Mouse (Mus musculus) liver, embryonic 11.5 days (tissue): ENCODE measurements around the gene Pnlip. TPM values are rescaled to one million over a fixed set of nuclear protein-coding genes. Genes with fewer than 3 reads are reported as not detected.

Experiments used
- ATAC-seq: fragments of 200-750 bp; cut with Nextera tagmentation; replicated peaks from 2 replicates; pipeline ENCODE4 v1.8.0; 2017; ENCODE audit warnings: moderate number of reproducible peaks, mild to moderate bottlenecking, moderate TSS enrichment, moderate library complexity; ENCODE audit not compliant: low FRiP score
- DNase-seq: peaks from one replicate; pipeline ENCODE4 v3.0.0-alpha.2; 2017; ENCODE audit warnings: low spot score
- H3K27ac ChIP-seq: fragments of 300-500 bp; sonication (generic); 2 replicates; pipeline ENCODE4 v1.5.1; 2014; ENCODE audit warnings: mild to moderate bottlenecking, low read depth, low read length, control low read depth
- H3K27me3 ChIP-seq: fragments of 300-500 bp; sonication (generic); replicated peaks from 2 replicates; pipeline ENCODE4 v1.6.1; 2014; ENCODE audit warnings: low read length, mixed read lengths; ENCODE audit not compliant: control insufficient read depth, insufficient read depth
- H3K36me3 ChIP-seq: fragments of 300-500 bp; sonication (generic); 2 replicates; pipeline ENCODE4 v1.6.1; 2014; ENCODE audit warnings: mild to moderate bottlenecking, low read length, moderate library complexity, mixed read lengths; ENCODE audit not compliant: control insufficient read depth, insufficient read depth
- H3K4me1 ChIP-seq: fragments of 300-500 bp; sonication (generic); replicated peaks from 2 replicates; pipeline ENCODE4 v1.6.1; 2014; ENCODE audit warnings: low read length, mixed read lengths; ENCODE audit not compliant: control insufficient read depth, insufficient read depth
- H3K4me2 ChIP-seq: fragments of 300-500 bp; sonication (generic); 2 replicates; pipeline ENCODE4 v1.6.1; 2014; ENCODE audit warnings: mild to moderate bottlenecking, control low read depth, moderate library complexity
- H3K4me3 ChIP-seq: fragments of 300-500 bp; sonication (generic); 2 replicates; pipeline ENCODE4 v1.5.1; 2014; ENCODE audit warnings: low read depth, low read length, control low read depth
- H3K9ac ChIP-seq: fragments of 300-500 bp; sonication (generic); 2 replicates; pipeline ENCODE4 v1.6.1; 2014; ENCODE audit warnings: low read depth, low read length, control low read depth
- H3K9me3 ChIP-seq: fragments of 300-500 bp; sonication (generic); 2 replicates; pipeline ENCODE4 v1.6.1; 2016; ENCODE audit warnings: low read length, inconsistent platforms, mixed read lengths; ENCODE audit not compliant: control insufficient read depth
- WGBS: fragments of 180-500 bp; shearing (Covaris S2); extraction: QIAGEN DNeasy Blood & Tissue Kit; methylation state at CpG from one replicate; pipeline ENCODE4 v1.1.7; 2014; 5-methylcytosine and 5-hydroxymethylcytosine counted together
- polyA plus RNA-seq: library from polyadenylated mRNA; unstranded; fragments of >200 nt; fragmentation: Nextera tagmentation; extraction: Ambion mirVana; gene quantifications from 2 replicates; pipeline ENCODE4 v1.2.1, GENCODE M21; 2014

The Pnlip gene
- polyA plus RNA-seq, 1 experiment from 2014 or later = 0.18 TPM

DNA sequence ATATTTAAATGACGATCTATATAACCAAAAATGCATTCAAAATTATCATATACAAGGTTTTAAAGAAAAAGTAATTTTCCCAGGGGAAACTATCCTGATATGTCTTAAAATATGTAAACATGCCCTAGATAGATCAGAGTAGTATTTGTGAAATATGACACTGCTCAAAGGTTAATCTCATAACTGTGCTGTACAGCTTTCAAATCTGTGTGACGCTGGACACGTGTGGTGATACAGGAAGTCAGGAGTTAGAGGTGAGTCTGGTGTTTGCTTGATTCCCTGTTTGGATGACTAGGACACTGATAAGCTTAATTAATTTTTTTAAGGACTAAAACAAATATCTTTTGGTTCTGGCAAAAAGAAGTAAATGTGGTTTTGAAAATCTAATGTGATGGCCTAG lies 43.0 kb downstream of the Pnlip start:
- Histone ChIP-seq H3K36me3 (no peaks in the 10 kb centered on the region), H3K9me3 (no peaks in the 10 kb centered on the region), H3K4me1 (no peaks in the 10 kb centered on the region), H3K4me3 (no peak overlapping the region), H3K27me3 (no peaks in the 10 kb centered on the region), H3K9ac (no peak overlapping the region), H3K4me2 (no peak overlapping the region), H3K27ac (no peak overlapping the region)
- DNase-seq (no peak), ATAC-seq (no peak)
- WGBS = 71% methylated on average over 3 of the region's 3 CpGs

GRCm38 (mm10) chr19:58696235-58696634 lies 43.9 kb downstream of the Pnlip start:
- no peak for DNase-seq
- H3K4me2 ChIP-seq = no peak overlapping the region
- WGBS = 77% methylated on average over 2 of the region's 2 CpGs
- H3K36me3 ChIP-seq = no peaks in the 10 kb centered on the region
- no peaks in the 10 kb centered on the region for H3K27me3 ChIP-seq
- H3K4me1 ChIP-seq = no peaks in the 10 kb centered on the region
- no peaks in the 10 kb centered on the region for H3K9me3 ChIP-seq
- no peak for ATAC-seq
- no peak overlapping the region for H3K27ac ChIP-seq
- H3K4me3 ChIP-seq = no peak overlapping the region
- no peak overlapping the region for H3K9ac ChIP-seq

GRCm38 (mm10) chr19:58704556-58704955 lies 52.3 kb downstream of the Pnlip start:
- 73% methylated on average over 4 of the region's 4 CpGs for WGBS
- no peak for ATAC-seq
- DNase-seq = no peak

GRCm38 (mm10) chr19:58708611-58709010 lies 56.3 kb downstream of the Pnlip start:
- Histone ChIP-seq H3K36me3 (no peaks in the 10 kb centered on the region), H3K4me3 (no peak overlapping the region), H3K9me3 (no peaks in the 10 kb centered on the region), H3K27me3 (no peaks in the 10 kb centered on the region), H3K9ac (no peak overlapping the region), H3K4me1 (no peaks in the 10 kb centered on the region), H3K4me2 (no peak overlapping the region), H3K27ac (no peak overlapping the region)
- no peak for ATAC-seq
- no peak for DNase-seq
- 83% methylated on average over 3 of the region's 3 CpGs for WGBS

More at GRCm38 (mm10) chr19:58704556-58704955, 52.3 kb downstream of the Pnlip start:
- no peaks in the 10 kb centered on the region for H3K27me3 ChIP-seq
- H3K4me1 ChIP-seq = no peaks in the 10 kb centered on the region
- no peak overlapping the region for H3K27ac ChIP-seq
- no peaks in the 10 kb centered on the region for H3K9me3 ChIP-seq
- no peak overlapping the region for H3K4me3 ChIP-seq
- no peaks in the 10 kb centered on the region for H3K36me3 ChIP-seq
- no peak overlapping the region for H3K9ac ChIP-seq
- H3K4me2 ChIP-seq = no peak overlapping the region

DNA sequence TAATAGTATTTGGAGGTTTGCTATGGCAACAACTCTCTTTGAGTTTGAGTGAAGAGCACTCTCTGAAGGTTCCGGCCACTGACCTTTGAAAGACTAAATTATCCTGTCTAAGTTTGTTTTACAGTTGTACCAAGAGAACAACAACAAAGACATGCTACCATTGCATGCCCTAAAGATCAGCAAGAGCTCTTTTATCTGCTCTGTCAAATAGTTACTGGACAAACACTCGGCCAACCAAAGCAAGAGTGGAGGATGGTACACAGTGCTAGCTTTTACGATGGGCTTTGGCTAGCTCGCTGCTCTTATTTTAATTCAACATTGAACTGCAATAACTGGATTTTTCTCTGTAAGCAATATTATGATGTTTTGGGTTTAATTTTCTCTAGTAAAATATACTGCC lies 65.6 kb downstream of the Pnlip start:
- Histone ChIP-seq H3K27me3 (no peaks in the 10 kb centered on the region), H3K4me1 (no peaks in the 10 kb centered on the region; the same call in 1 of the 2 replicates), H3K27ac (no peak overlapping the region), H3K9me3 (no peaks in the 10 kb centered on the region), H3K36me3 (no peaks in the 10 kb centered on the region), H3K4me2 (no peak overlapping the region), H3K4me3 (no peak overlapping the region), H3K9ac (no peak overlapping the region)
- DNase-seq = no peak
- 72% methylated on average over 4 of the region's 4 CpGs for WGBS
- ATAC-seq = no peak

- no peaks in the 10 kb centered on the region; the same call in 1 of the 2 replicates for H3K4me1 ChIP-seq
Observed at GRCm38 (mm10) chr19:58720439-58720838, 68.1 kb downstream of the Pnlip start.

GRCm38 (mm10) chr19:58726551-58726950 lies 74.3 kb downstream of the Pnlip start:
- H3K4me3 ChIP-seq = no peak overlapping the region
- no peaks in the 10 kb centered on the region for H3K9me3 ChIP-seq
- ATAC-seq (no peak), DNase-seq (no peak)
- peaks cover 5% of the 10 kb centered on the region; the same call in 1 of the 2 replicates for H3K4me1 ChIP-seq
- no peaks in the 10 kb centered on the region for H3K36me3 ChIP-seq
- 70% methylated on average over 5 of the region's 5 CpGs for WGBS
- no peaks in the 10 kb centered on the region for H3K27me3 ChIP-seq
- H3K9ac ChIP-seq = no peak overlapping the region
- H3K4me2 ChIP-seq = no peak overlapping the region
- H3K27ac ChIP-seq = no peak overlapping the region

More at GRCm38 (mm10) chr19:58720439-58720838, 68.1 kb downstream of the Pnlip start:
- Histone ChIP-seq H3K27ac (no peak overlapping the region), H3K4me2 (no peak overlapping the region), H3K36me3 (no peaks in the 10 kb centered on the region), H3K27me3 (no peaks in the 10 kb centered on the region), H3K4me3 (no peak overlapping the region), H3K9ac (no peak overlapping the region), H3K9me3 (no peaks in the 10 kb centered on the region)
- no peak for ATAC-seq
- DNase-seq = no peak

GRCm38 (mm10) chr19:58727756-58728155 lies 75.5 kb downstream of the Pnlip start:
- H3K9ac ChIP-seq = no peak overlapping the region
- H3K4me1 ChIP-seq = peaks cover 5% of the 10 kb centered on the region; the same call in 1 of the 2 replicates
- H3K27ac ChIP-seq = peak overlapping the region; percentile 45; the same call in 1 of the 2 replicates
- ATAC-seq (no peak), DNase-seq (no peak)
- H3K4me2 ChIP-seq = no peak overlapping the region
- H3K4me3 ChIP-seq = no peak overlapping the region
- 63% methylated on average over 5 of the region's 5 CpGs for WGBS
- no peaks in the 10 kb centered on the region for H3K36me3 ChIP-seq
- H3K27me3 ChIP-seq = no peaks in the 10 kb centered on the region
- no peaks in the 10 kb centered on the region for H3K9me3 ChIP-seq

GRCm38 (mm10) chr19:58728445-58729031 lies 76.2 kb downstream of the Pnlip start, which contains the start of gene Pnliprp1:
Gene Pnliprp1, plus strand, starts transcription at chr19:58728887.
- H3K4me1 ChIP-seq = peaks cover 5% of the 10 kb centered on the region; the same call in 1 of the 2 replicates
- DNase-seq = no peak
- H3K4me3 ChIP-seq = no peak within 1 kb of the TSS
- H3K9ac ChIP-seq = no peak within 1 kb of the TSS
- H3K27me3 ChIP-seq = no peaks in the 10 kb centered on the region
- no peak within 1 kb of the TSS for H3K4me2 ChIP-seq
- no peaks in the 10 kb centered on the region for H3K36me3 ChIP-seq
- 47% methylated on average over 5 of the region's 5 CpGs for WGBS
- peak; percentile 58 for ATAC-seq
- no peaks in the 10 kb centered on the region for H3K9me3 ChIP-seq
- H3K27ac ChIP-seq = peak within 1 kb of the TSS; percentile 45
